Mouse (Mus musculus): Measurements from ENCODE around the gene Lamtor1.

Gene Lamtor1

DNA sequence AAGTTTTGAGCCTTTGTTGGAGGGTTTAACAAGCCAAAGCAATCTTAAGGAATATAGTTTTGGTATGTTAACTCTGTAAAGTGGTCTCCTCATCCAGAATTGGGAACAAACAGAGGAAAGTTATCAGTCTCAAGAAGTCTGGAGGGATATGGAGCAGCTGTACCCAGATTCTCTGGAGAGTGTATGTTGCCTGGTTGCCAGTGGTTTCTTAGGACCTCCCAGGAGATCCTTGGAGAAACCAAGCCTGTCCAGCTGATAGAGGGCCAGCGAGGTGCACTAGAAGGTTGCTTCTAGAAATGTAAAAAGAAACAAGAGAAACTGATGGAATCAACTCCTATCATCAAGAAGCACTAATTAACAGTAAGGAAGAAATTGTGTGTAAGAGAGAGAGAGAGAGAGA lies 45.9 kb downstream of the Lamtor1 start:
- in situ Hi-C loops (cut with MboI, MseI), result no loop called here

GRCm38 (mm10) chr7:101952098-101952497 lies 46.4 kb downstream of the Lamtor1 start:
- in situ Hi-C loops (cut with MboI, MseI), result no loop called here

- in situ Hi-C loops (cut with MboI, MseI), result no loop called here
Observed at GRCm38 (mm10) chr7:101954163-101954562, 48.5 kb downstream of the Lamtor1 start.

- in situ Hi-C loops (cut with MboI, MseI), result no loop called here
Observed at GRCm38 (mm10) chr7:101955276-101955675, 49.6 kb downstream of the Lamtor1 start.

GRCm38 (mm10) chr7:101955862-101956261 lies 50.2 kb downstream of the Lamtor1 start:
- in situ Hi-C loops (cut with MboI, MseI), result no loop called here

- in situ Hi-C loops (cut with MboI, MseI), result no loop called here
Observed at GRCm38 (mm10) chr7:101956481-101956880, 50.8 kb downstream of the Lamtor1 start.

DNA sequence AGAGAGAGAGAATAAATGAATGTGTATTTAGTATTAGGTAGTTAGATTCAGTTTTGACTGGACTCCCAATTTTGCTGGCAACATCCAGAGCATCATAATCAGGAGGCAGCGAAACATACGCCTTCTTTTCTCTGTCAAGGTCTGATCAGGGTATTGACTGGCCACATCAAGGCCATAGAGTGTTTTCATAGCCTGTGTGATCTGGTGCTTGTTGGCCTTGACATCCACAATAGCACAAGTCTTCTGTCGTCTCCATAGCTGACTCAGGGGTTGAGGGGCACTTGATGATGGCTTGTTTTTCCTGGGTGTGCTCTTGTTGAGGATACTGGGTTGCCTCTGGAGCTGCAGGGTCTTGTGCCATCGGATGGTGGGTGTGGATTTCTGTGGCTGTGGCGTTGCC lies 51.2 kb downstream of the Lamtor1 start:
- in situ Hi-C loops (cut with MboI, MseI), result no loop called here

DNA sequence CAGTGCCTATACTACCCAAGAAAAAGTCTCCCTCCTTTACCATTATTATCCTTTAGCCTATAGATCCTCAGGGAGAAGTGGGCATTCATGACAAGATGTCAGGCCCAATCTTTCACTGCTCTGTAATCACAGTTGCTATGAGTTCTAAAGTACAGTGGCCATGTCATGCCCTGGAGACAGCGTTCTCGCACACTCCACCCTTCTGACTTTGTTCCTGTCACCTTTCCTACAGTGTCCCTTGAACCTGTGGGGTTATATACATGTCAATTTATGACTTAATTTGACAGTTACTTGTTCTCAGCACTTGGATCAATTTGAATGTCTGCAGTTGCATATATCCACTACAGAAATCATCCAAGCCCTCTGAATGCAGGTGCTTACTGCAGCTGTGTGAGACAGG lies 57.1 kb downstream of the Lamtor1 start:
- in situ Hi-C loops (cut with MboI, MseI), result no loop called here

DNA sequence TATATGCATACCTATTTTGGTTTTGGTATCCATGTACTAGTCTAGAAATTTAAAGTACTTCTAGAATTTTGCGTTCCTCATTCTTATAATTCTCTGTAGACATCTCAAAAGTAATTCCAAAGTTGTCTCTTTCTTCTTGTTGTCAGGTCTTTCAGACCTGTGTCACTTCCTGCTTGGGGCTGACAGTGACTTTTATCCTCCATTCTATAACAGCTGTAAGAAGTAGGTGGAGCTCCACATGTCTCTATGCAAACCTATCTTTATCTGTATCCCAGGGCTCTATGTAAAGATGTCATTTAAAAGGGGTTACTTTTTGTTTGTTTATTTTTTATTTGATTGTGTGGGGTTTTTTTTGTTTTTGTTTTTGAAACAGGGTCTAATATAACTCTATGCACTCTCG lies 57.9 kb downstream of the Lamtor1 start:
- in situ Hi-C loops (cut with MboI, MseI), result no loop called here

DNA sequence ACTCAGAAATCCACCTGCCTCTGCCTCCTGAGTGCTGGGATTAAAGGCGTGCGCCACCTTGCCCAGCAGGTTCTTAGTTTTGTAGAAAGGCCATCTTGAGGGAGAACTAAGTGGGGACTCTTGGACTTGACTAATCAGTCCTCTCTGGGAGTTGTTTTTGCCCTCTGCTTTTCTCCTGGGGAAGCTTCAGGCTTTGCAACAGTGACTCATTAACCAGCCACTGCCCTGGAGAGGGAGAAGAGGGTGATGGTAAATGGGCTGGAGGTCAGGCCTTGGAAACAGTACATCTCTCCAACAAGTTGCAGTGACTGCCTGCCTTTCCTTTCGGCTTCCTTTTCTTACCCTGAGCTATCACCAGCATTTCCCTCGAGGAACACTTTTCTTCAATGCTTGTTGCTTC lies 58.8 kb downstream of the Lamtor1 start:
- in situ Hi-C loops (cut with MboI, MseI), result no loop called here

DNA sequence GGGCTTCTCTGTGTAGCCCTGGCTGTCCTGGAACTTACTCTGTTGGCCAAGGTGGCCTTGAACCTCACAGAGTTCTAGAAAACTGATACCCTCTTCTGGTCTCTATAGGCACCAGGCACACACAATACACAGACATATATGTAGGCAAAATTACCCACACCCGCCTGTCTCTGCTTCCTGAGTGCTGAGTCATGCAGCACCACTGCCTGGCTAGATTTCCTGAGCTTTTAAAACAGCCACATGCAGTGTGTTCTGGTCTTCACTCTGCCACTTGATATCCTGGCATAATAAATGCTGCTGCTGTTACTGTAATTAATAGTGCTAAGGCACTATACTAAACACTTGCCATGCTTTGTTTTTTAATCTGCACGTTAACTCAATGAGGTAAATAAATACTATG lies 59.9 kb downstream of the Lamtor1 start:
- in situ Hi-C loops (cut with MboI, MseI), result no loop called here

- in situ Hi-C loops (cut with MboI, MseI), result no loop called here
Observed at GRCm38 (mm10) chr7:101967256-101967655, 61.6 kb downstream of the Lamtor1 start.

GRCm38 (mm10) chr7:101968751-101969150 lies 63.0 kb downstream of the Lamtor1 start:
- in situ Hi-C loops (cut with MboI, MseI), result no loop called here

DNA sequence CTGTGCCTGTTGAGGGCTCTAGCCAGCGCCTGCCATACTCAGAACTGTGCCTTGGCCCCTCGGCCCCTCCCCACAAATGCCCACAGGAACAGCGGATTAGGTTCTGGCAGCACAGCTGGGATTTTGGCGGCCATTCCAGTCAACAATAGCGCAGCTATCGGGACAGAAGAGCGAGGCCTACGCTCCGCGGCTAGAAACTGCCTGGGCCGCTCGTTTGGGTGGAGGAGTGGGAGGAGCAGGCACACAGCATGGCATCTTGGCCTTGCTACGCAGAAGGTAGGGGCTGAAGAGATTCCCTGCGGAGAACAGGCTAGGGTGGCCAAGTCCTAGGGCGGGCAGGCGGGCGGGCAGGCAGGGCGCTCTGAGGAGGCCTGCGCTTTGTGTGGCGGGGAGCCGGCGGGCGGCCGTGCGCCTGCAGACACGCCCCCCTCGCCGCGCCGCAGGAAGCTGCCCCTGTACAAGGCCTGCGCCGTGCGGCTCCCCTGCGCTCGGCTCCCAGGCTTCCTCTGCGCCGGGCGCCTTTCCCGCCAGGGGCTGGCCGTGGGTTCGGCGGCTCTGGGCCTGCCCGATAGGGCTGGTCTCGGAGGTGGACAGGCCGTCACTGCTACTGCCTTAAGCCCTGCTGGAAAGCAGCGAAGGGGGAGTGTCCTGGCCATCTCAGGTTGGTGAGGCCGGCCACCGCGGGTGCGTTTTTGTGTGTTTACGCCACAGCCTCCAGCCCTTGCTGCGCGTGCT lies 64.2 kb downstream of the Lamtor1 start:
- in situ Hi-C loops (cut with MboI, MseI), result no loop called here

DNA sequence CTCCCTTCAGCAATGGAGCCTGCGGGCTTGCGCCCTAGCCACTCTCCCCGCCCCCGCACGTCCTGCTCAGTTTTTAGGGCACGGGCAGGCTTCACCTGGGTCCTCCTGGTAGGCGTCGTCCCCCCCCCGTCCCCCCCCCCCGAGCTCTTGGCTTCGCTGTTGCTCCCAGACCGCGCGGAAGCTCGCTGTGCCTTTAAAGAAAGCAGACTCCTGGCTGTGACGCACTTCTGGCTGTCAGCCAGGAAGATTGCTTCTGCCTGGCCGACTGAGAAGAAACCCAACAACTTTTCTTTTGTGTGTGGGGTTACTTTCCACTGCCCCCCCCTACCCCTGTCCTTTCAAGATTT lies 64.7 kb downstream of the Lamtor1 start:
- in situ Hi-C loops (cut with MboI, MseI), result no loop called here

- in situ Hi-C loops (cut with MboI, MseI), result no loop called here
Observed at GRCm38 (mm10) chr7:101970821-101971461, 65.2 kb downstream of the Lamtor1 start.

DNA sequence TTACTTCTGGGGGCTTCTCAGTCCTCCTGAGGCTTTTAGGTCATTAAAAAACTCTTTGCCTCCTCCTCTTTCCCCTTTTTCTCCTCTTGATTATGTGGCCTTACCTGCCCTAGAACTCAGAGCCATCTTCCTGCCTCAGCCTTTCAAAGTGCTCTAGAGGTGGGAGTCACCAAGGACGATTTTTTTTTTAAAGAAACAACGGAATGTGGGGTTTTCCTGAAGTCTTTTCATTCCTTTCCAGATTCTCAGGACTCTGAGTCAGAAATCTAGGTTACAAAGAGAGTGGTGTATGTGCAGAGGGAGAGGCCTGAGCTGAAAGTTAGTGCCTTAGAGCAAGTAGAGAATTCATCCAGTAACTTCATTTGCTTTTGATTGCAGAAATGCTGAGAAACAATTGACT lies 66.0 kb downstream of the Lamtor1 start:
- in situ Hi-C loops (cut with MboI, MseI), result no loop called here

DNA sequence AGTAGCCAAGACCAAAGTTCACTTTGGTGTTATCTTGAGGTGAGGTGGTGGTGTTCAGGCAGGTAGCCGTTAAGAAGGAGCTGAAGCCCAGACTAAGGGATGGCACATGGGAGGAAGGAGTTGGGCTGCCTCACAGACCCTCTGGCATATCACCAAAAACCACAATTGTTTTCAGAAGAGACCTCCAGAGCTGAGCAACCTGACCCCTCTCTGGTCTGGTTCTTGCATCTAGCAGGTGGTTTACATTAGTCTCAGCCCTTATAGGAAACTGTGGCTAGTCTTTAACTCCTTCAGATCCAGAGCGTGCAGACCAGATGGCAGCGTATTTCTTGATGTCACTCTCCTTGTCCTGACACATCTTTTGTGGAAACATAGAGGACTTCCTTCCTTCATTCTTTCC lies 68.0 kb downstream of the Lamtor1 start:
- in situ Hi-C loops (cut with MboI, MseI), result no loop called here

- in situ Hi-C loops (cut with MboI, MseI), result no loop called here
Observed at GRCm38 (mm10) chr7:101974505-101974904, 68.8 kb downstream of the Lamtor1 start.

Measured in T-helper 17 cell (primary cell).